Mouse (Mus musculus): ENCODE measurements around the gene Fen1.

GRCm38 (mm10) chr19:10163896-10164295 is 40.1 kb downstream of the Fen1 start:
- no peak for TF ChIP-seq CTCF (IDR thresholded peaks at IDR 0.05; ENCODE audit: borderline replicate concordance, insufficient read depth, low read length)
- no peak for TF ChIP-seq POLR2A (IDR thresholded peaks at IDR 0.05; ENCODE audit: low read depth, low read length)
